Mouse (Mus musculus): ENCODE data around the gene Rab22a. TPM values are rescaled to one million over a fixed set of nuclear protein-coding genes. Genes with fewer than 3 reads are reported as not detected.
A peak's percentile ranks its signal among the peaks of the same experiment; 100 is the strongest.

Gene Rab22a
- polyA plus RNA-seq, 1 experiment from 2014 or later, result 37.1 TPM

DNA sequence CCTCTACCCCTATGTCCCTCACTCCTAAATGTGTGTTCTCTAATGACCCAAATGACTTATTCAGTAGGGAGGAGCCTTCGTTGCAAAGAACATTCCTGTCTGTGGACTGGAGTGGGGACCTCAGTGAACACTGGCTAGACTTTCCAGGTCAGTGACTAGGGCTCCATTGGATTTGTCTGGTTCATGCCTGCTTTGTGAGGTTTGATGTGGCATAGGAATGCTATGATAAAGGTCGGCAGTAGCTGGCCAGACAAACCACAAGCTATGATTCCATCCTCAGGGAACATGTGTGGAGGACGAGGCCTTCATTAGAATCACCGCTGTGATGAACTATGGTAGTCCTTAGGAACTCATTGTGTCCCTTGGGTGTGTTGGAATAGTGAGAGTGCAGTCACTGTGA lies 5.2 kb downstream of the Rab22a start:
- Histone ChIP-seq H3K4me1 (ENCODE audit: insufficient read depth, low read length) (peaks cover 8% of the 10 kb centered on the region), H3K4me3 (ENCODE audit: low read length) (no peak overlapping the region), H3K27ac (ENCODE audit: low read length) (no peak overlapping the region), H3K4me2 (replicated peaks; ENCODE audit: low read depth, low read length) (no peak overlapping the region), H3K36me3 (ENCODE audit: insufficient read depth, low read length) (peaks cover 39% of the 10 kb centered on the region), H3K9ac (replicated peaks; ENCODE audit: low read length) (no peak overlapping the region), H3K27me3 (ENCODE audit: insufficient read depth, low read length) (no peaks in the 10 kb centered on the region), H3K9me3 (ENCODE audit: low read length) (no peaks in the 10 kb centered on the region)
- no peak for ATAC-seq (ENCODE audit: low FRiP score, low TSS enrichment)
- 92% methylated on average over 4 of the region's 4 CpGs for WGBS

DNA sequence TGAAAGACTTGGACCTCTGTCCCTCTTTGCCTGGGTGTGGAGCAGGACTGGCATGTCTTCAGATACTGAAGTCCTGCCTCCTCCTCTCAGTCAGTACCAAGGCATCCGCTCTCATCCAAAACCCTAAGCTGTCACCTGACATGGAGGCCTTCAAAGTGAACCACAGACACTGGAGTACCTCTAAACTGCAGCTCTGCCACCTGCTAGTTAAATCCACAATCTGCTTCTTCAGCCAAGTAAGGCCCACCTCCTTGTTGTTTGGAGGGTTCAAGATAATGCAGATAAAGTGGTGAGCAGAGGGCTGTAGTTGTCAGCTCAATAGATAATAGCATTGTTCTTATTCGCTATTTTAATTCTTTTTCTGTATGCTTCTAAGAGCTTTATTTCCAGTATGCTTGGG lies 5.7 kb downstream of the Rab22a start:
- H3K4me2 ChIP-seq (replicated peaks; ENCODE audit: low read depth, low read length), result no peak overlapping the region
- H3K36me3 ChIP-seq (ENCODE audit: insufficient read depth, low read length), result peaks cover 39% of the 10 kb centered on the region
- 95% methylated on average over 2 of the region's 2 CpGs for WGBS
- no peak overlapping the region for H3K9ac ChIP-seq (replicated peaks; ENCODE audit: low read length)
- no peak overlapping the region for H3K4me3 ChIP-seq (ENCODE audit: low read length)
- ATAC-seq (ENCODE audit: low FRiP score, low TSS enrichment), result no peak
- no peaks in the 10 kb centered on the region for H3K27me3 ChIP-seq (ENCODE audit: insufficient read depth, low read length)
- H3K27ac ChIP-seq (ENCODE audit: low read length), result no peak overlapping the region
- H3K4me1 ChIP-seq (ENCODE audit: insufficient read depth, low read length), result peaks cover 8% of the 10 kb centered on the region
- no peaks in the 10 kb centered on the region for H3K9me3 ChIP-seq (ENCODE audit: low read length)

DNA sequence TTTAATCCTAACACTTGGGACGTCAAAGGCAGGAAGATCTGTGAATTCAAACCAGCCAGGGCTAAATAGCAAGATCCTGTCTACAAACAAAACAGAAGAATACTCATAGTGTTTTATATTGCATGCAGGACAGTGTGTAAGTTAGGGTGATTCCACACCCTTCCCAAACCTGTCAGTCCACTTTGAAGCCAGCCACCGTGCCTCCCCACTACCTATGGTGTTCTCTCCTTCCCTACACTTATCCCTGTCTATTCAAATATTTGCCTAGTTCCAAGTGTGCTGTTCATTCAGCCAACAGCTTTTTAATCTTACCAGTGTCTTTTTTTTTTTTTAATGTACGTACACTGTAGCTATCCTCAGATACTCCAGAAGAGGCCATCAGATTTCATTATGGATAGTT lies 7.3 kb downstream of the Rab22a start:
- ATAC-seq (ENCODE audit: low FRiP score, low TSS enrichment), result no peak
- Histone ChIP-seq H3K4me2 (replicated peaks; ENCODE audit: low read depth, low read length) (no peak overlapping the region), H3K36me3 (ENCODE audit: insufficient read depth, low read length) (peaks cover 37% of the 10 kb centered on the region), H3K9ac (replicated peaks; ENCODE audit: low read length) (no peak overlapping the region), H3K27me3 (ENCODE audit: insufficient read depth, low read length) (no peaks in the 10 kb centered on the region), H3K4me1 (ENCODE audit: insufficient read depth, low read length) (peaks cover 3% of the 10 kb centered on the region; the same call in 1 of the 2 replicates), H3K9me3 (ENCODE audit: low read length) (no peaks in the 10 kb centered on the region), H3K4me3 (ENCODE audit: low read length) (no peak overlapping the region), H3K27ac (ENCODE audit: low read length) (no peak overlapping the region)
- WGBS, result 90% methylated on average over 3 of the region's 3 CpGs

GRCm38 (mm10) chr2:173672328-173672896 lies 12.9 kb downstream of the Rab22a start:
- no peak for ATAC-seq (ENCODE audit: low FRiP score, low TSS enrichment)
- H3K27me3 ChIP-seq (ENCODE audit: insufficient read depth, low read length), result no peaks in the 10 kb centered on the region
- no peak overlapping the region for H3K9ac ChIP-seq (replicated peaks; ENCODE audit: low read length)
- H3K4me2 ChIP-seq (replicated peaks; ENCODE audit: low read depth, low read length), result no peak overlapping the region
- peaks cover 12% of the 10 kb centered on the region for H3K36me3 ChIP-seq (ENCODE audit: insufficient read depth, low read length)
- H3K4me3 ChIP-seq (ENCODE audit: low read length), result no peak overlapping the region
- H3K4me1 ChIP-seq (ENCODE audit: insufficient read depth, low read length), result peaks cover 11% of the 10 kb centered on the region; the same call in 1 of the 2 replicates
- WGBS, result 77% methylated on average over 2 of the region's 2 CpGs
- no peak overlapping the region for H3K27ac ChIP-seq (ENCODE audit: low read length)
- no peaks in the 10 kb centered on the region for H3K9me3 ChIP-seq (ENCODE audit: low read length)

GRCm38 (mm10) chr2:173673469-173673868 lies 13.9 kb downstream of the Rab22a start:
- 78% methylated on average over 1 of the region's 1 CpGs for WGBS
- ATAC-seq (ENCODE audit: low FRiP score, low TSS enrichment), result no peak
- peaks cover 11% of the 10 kb centered on the region; the same call in 1 of the 2 replicates for H3K4me1 ChIP-seq (ENCODE audit: insufficient read depth, low read length)

GRCm38 (mm10) chr2:173678593-173678992 lies 19.0 kb downstream of the Rab22a start:
- H3K9me3 ChIP-seq (ENCODE audit: low read length), result no peaks in the 10 kb centered on the region
- ATAC-seq (ENCODE audit: low FRiP score, low TSS enrichment), result no peak
- H3K9ac ChIP-seq (replicated peaks; ENCODE audit: low read length), result no peak overlapping the region
- H3K27me3 ChIP-seq (ENCODE audit: insufficient read depth, low read length), result no peaks in the 10 kb centered on the region
- H3K4me1 ChIP-seq (ENCODE audit: insufficient read depth, low read length), result 0 out of 2 replicates have a peak, but pooled peaks cover 11% of the 10 kb centered on the region
- no peak overlapping the region for H3K4me3 ChIP-seq (ENCODE audit: low read length)
- H3K36me3 ChIP-seq (ENCODE audit: insufficient read depth, low read length), result peaks cover 11% of the 10 kb centered on the region; the same call in 1 of the 2 replicates
- WGBS, result 91% methylated on average over 2 of the region's 2 CpGs
- H3K27ac ChIP-seq (ENCODE audit: low read length), result no peak overlapping the region
- no peak overlapping the region for H3K4me2 ChIP-seq (replicated peaks; ENCODE audit: low read depth, low read length)

More at GRCm38 (mm10) chr2:173673469-173673868, 13.9 kb downstream of the Rab22a start:
- Histone ChIP-seq H3K9ac (replicated peaks; ENCODE audit: low read length) (no peak overlapping the region), H3K27me3 (ENCODE audit: insufficient read depth, low read length) (no peaks in the 10 kb centered on the region), H3K36me3 (ENCODE audit: insufficient read depth, low read length) (peaks cover 12% of the 10 kb centered on the region; the same call in 1 of the 2 replicates), H3K4me2 (replicated peaks; ENCODE audit: low read depth, low read length) (no peak overlapping the region), H3K27ac (ENCODE audit: low read length) (no peak overlapping the region), H3K4me3 (ENCODE audit: low read length) (no peak overlapping the region), H3K9me3 (ENCODE audit: low read length) (no peaks in the 10 kb centered on the region)

DNA sequence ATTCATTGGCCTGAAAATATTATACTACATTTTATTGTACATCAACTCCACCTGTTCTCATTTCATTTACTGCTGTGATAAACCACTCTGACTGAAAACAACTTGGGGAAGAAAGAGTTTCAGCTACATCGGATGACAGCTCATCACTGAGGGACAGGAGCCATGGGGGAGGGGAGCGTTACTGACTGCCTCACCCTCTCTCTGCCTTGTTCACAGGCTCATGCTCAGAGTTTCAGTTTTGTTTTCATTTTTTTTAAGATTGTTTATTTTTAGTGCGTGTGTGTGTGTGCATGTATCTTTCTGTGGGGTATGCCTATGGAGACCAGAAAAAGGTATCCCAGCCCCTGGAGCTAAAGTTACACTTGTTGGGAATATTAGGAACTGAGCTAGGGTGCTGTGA lies 19.7 kb downstream of the Rab22a start:
- ATAC-seq (ENCODE audit: low FRiP score, low TSS enrichment), result no peak

DNA sequence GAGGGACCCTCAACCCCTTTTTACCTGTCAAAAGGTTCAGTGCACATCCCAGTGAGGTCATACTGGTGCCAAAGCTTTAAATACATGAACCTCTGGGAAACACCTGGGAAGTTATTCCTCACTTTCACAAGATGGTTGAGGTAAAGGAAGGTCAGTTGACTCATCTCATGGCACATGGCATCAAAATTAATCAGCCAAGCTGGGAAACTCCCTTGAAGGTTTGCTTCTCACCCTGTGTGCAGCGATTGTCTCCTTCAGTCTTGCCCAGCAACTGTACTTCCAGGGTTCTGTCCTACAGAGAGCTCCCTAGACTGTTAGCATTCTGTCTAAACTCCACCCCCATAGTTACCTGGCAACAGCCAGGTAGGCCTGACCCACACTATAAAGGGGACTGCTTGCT lies 20.6 kb downstream of the Rab22a start:
- Histone ChIP-seq H3K27ac (ENCODE audit: low read length) (no peak overlapping the region), H3K36me3 (ENCODE audit: insufficient read depth, low read length) (0 out of 2 replicates have a peak, but pooled peaks cover 4% of the 10 kb centered on the region), H3K4me2 (replicated peaks; ENCODE audit: low read depth, low read length) (no peak overlapping the region), H3K4me3 (ENCODE audit: low read length) (no peak overlapping the region), H3K4me1 (ENCODE audit: insufficient read depth, low read length) (0 out of 2 replicates have a peak, but pooled peaks cover 11% of the 10 kb centered on the region), H3K9ac (replicated peaks; ENCODE audit: low read length) (no peak overlapping the region), H3K27me3 (ENCODE audit: insufficient read depth, low read length) (no peaks in the 10 kb centered on the region), H3K9me3 (ENCODE audit: low read length) (no peaks in the 10 kb centered on the region)
- 91% methylated on average over 1 of the region's 1 CpGs for WGBS
- ATAC-seq (ENCODE audit: low FRiP score, low TSS enrichment), result peak; percentile 59; the same call in 1 of the 2 replicates

More for the DNA sequence above, 19.7 kb downstream of the Rab22a start:
- WGBS, result 68% methylated on average over 3 of the region's 3 CpGs
- Histone ChIP-seq H3K27ac (ENCODE audit: low read length) (no peak overlapping the region), H3K9me3 (ENCODE audit: low read length) (no peaks in the 10 kb centered on the region), H3K4me1 (ENCODE audit: insufficient read depth, low read length) (0 out of 2 replicates have a peak, but pooled peaks cover 11% of the 10 kb centered on the region), H3K4me3 (ENCODE audit: low read length) (no peak overlapping the region), H3K4me2 (replicated peaks; ENCODE audit: low read depth, low read length) (no peak overlapping the region), H3K9ac (replicated peaks; ENCODE audit: low read length) (no peak overlapping the region), H3K36me3 (ENCODE audit: insufficient read depth, low read length) (peaks cover 6% of the 10 kb centered on the region; the same call in 1 of the 2 replicates), H3K27me3 (ENCODE audit: insufficient read depth, low read length) (no peaks in the 10 kb centered on the region)

DNA sequence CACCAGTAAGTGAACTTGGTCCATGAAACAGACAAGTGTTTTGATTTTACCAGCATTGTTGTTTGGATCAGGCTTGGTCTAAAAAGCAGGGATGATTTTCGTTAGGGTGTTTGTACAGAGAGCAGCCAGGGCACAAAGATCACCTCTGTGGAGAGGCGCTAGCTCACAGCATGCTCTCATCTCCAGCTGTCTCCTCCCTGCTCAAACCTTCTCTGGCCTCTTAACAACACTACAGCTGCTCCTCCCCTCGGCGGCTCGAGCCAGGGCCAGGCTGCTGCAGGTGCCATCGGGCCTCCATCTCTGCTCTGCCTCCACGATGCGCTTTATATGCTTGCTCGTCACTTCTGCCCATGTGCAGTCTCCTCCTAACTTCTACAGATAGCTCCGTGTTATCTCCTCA lies 23.2 kb downstream of the Rab22a start:
- Histone ChIP-seq H3K9me3 (ENCODE audit: low read length) (no peaks in the 10 kb centered on the region), H3K27me3 (ENCODE audit: insufficient read depth, low read length) (no peaks in the 10 kb centered on the region), H3K9ac (replicated peaks; ENCODE audit: low read length) (no peak overlapping the region), H3K4me3 (ENCODE audit: low read length) (no peak overlapping the region), H3K4me1 (ENCODE audit: insufficient read depth, low read length) (peaks cover 16% of the 10 kb centered on the region), H3K36me3 (ENCODE audit: insufficient read depth, low read length) (no peaks in the 10 kb centered on the region), H3K4me2 (replicated peaks; ENCODE audit: low read depth, low read length) (no peak overlapping the region), H3K27ac (ENCODE audit: low read length) (no peak overlapping the region)
- no peak for ATAC-seq (ENCODE audit: low FRiP score, low TSS enrichment)
- 58% methylated on average over 10 of the region's 10 CpGs for WGBS

- H3K4me3 ChIP-seq (ENCODE audit: low read length), result no peak overlapping the region
- ATAC-seq (ENCODE audit: low FRiP score, low TSS enrichment), result 0 out of 2 replicates have a peak, but pooled peaks have one; percentile 17
- 99% methylated on average over 3 of the region's 3 CpGs for WGBS
Measured at GRCm38 (mm10) chr2:173685781-173686361, 26.3 kb downstream of the Rab22a start.

More at GRCm38 (mm10) chr2:173685781-173686361, 26.3 kb downstream of the Rab22a start:
- H3K27me3 ChIP-seq (ENCODE audit: insufficient read depth, low read length), result no peaks in the 10 kb centered on the region
- H3K36me3 ChIP-seq (ENCODE audit: insufficient read depth, low read length), result peaks cover 17% of the 10 kb centered on the region
- no peaks in the 10 kb centered on the region for H3K9me3 ChIP-seq (ENCODE audit: low read length)
- peaks cover 16% of the 10 kb centered on the region for H3K4me1 ChIP-seq (ENCODE audit: insufficient read depth, low read length)
- no peak overlapping the region for H3K9ac ChIP-seq (replicated peaks; ENCODE audit: low read length)
- H3K4me2 ChIP-seq (replicated peaks; ENCODE audit: low read depth, low read length), result no peak overlapping the region
- no peak overlapping the region for H3K27ac ChIP-seq (ENCODE audit: low read length)
